Mouse (Mus musculus): ENCODE measurements at regions not wholly inside any gene's neighbourhood (a gene's known extent, or its start where the extent isn't known, plus 50 kb on each side); places are given as distances from the start of the nearest gene placed in this dataset.

DNA sequence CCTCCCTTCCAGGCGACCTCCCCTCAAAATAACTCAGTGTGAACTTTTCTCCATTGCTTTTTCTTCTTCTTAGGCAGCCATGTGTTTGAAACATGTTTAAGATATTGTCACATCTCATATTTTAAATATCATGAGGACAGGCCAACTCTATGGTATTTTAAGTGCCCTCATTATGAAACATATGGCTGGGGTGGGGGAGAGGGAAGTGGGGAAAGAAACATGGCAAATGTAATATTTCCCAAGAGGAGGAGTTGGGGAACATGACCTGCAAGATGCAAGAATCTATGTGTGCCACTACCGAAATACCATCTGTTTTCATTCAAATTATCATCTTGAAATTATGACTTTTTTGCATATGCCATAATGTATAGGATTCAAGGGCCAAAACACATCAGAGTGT lies 1095.5 kb downstream of the Agbl1 start:
- no peak overlapping the region for H3K4me3 ChIP-seq (ENCODE audit: low read length)
- WGBS, result 65% methylated on average over 2 of the region's 2 CpGs

DNA sequence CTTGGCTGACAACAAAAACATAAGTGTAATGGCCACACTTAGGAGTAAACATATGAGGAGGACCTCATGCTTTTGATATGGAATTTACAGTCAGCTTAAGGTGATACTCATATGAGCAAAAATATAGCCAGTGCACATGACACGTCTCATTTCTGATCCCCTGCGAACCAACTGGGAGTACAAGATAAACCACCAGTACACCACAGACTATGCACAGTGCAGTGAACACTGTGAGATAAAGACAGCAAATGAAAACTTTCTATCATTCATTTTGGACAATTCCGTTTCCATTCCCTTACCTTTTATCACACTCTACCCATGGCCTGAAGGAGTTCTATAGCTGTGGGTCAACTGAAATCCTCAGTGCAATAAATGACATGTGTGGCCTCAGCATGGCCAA lies 1097.1 kb downstream of the Agbl1 start:
- no peaks in the 10 kb centered on the region for H3K4me1 ChIP-seq (ENCODE audit: control insufficient read depth, insufficient read depth, low read length)
- no peak for ATAC-seq (replicated peaks; ENCODE audit: extremely low read depth, insufficient read depth, low FRiP score)
- WGBS, result 71% methylated on average over 3 of the region's 3 CpGs
- no peaks in the 10 kb centered on the region for H3K27me3 ChIP-seq (ENCODE audit: control insufficient read depth, insufficient read depth, low read length)
- no peak overlapping the region for H3K9ac ChIP-seq (ENCODE audit: low read length)
- no peak overlapping the region for H3K4me2 ChIP-seq (ENCODE audit: low read depth, low read length)
- no peak overlapping the region for H3K4me3 ChIP-seq (ENCODE audit: low read length)
- H3K9me3 ChIP-seq (replicated peaks; ENCODE audit: control insufficient read depth, low read length), result no peaks in the 10 kb centered on the region
- H3K27ac ChIP-seq (ENCODE audit: low read length), result no peak overlapping the region
- H3K36me3 ChIP-seq (ENCODE audit: control insufficient read depth, insufficient read depth), result no peaks in the 10 kb centered on the region

More for the DNA sequence above, 1095.5 kb downstream of the Agbl1 start:
- no peak for ATAC-seq (replicated peaks; ENCODE audit: extremely low read depth, insufficient read depth, low FRiP score)
- no peaks in the 10 kb centered on the region for H3K36me3 ChIP-seq (ENCODE audit: control insufficient read depth, insufficient read depth)
- H3K4me1 ChIP-seq (ENCODE audit: control insufficient read depth, insufficient read depth, low read length), result no peaks in the 10 kb centered on the region
- H3K9ac ChIP-seq (ENCODE audit: low read length), result no peak overlapping the region
- H3K27me3 ChIP-seq (ENCODE audit: control insufficient read depth, insufficient read depth, low read length), result no peaks in the 10 kb centered on the region
- H3K4me2 ChIP-seq (ENCODE audit: low read depth, low read length), result no peak overlapping the region
- H3K9me3 ChIP-seq (replicated peaks; ENCODE audit: control insufficient read depth, low read length), result no peaks in the 10 kb centered on the region
- no peak overlapping the region for H3K27ac ChIP-seq (ENCODE audit: low read length)

DNA sequence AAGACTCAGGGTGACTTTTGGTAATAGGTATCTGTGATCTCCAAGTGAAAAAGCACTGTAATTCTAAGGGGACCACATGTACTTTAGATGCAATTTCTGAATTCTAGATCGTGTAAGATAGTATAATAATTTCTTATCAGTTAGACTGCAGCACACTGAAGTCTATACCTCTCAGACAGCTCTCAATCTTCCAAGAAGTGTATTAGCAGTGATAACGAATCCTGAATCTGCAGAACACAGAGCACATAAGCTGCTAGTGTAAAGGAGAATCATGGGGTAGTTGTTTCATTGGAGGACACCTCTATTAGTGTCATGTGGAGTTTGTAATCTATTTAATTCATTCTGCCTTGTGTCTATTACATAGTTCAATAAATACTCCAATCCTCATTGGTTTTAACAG lies 1097.8 kb downstream of the Agbl1 start:
- H3K9ac ChIP-seq (ENCODE audit: low read length), result no peak overlapping the region
- no peaks in the 10 kb centered on the region for H3K9me3 ChIP-seq (replicated peaks; ENCODE audit: control insufficient read depth, low read length)
- no peak for ATAC-seq (replicated peaks; ENCODE audit: extremely low read depth, insufficient read depth, low FRiP score)
- H3K27me3 ChIP-seq (ENCODE audit: control insufficient read depth, insufficient read depth, low read length), result no peaks in the 10 kb centered on the region
- H3K4me3 ChIP-seq (ENCODE audit: low read length), result no peak overlapping the region
- 52% methylated on average over 2 of the region's 2 CpGs for WGBS
- H3K4me2 ChIP-seq (ENCODE audit: low read depth, low read length), result no peak overlapping the region
- no peaks in the 10 kb centered on the region for H3K36me3 ChIP-seq (ENCODE audit: control insufficient read depth, insufficient read depth)
- no peaks in the 10 kb centered on the region for H3K4me1 ChIP-seq (ENCODE audit: control insufficient read depth, insufficient read depth, low read length)
- H3K27ac ChIP-seq (ENCODE audit: low read length), result no peak overlapping the region

DNA sequence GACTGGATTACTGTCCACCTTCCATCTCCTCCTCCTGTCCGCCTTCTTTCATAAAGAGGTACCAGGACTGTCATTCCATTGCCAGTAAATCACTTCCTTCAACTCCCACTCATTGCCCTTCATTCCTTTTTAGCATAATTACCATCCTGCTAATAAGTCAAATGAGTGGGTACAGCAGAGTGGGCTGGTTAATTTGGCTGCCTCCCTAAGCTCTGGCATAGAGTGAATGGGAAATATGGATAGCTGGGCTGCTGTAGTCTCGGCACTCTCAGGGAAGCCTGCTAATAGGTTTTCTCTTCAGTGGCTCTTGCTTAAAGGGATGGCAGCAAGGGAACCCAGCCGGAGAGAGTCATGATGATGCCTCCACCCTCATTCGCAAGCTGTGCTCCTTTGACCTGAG lies 1108.9 kb downstream of the Agbl1 start:
- H3K4me1 ChIP-seq (ENCODE audit: control insufficient read depth, insufficient read depth, low read length), result no peaks in the 10 kb centered on the region
- no peaks in the 10 kb centered on the region for H3K27me3 ChIP-seq (ENCODE audit: control insufficient read depth, insufficient read depth, low read length)
- no peak overlapping the region for H3K9ac ChIP-seq (ENCODE audit: low read length)
- ATAC-seq (replicated peaks; ENCODE audit: extremely low read depth, insufficient read depth, low FRiP score), result no peak
- no peak overlapping the region for H3K27ac ChIP-seq (ENCODE audit: low read length)
- H3K36me3 ChIP-seq (ENCODE audit: control insufficient read depth, insufficient read depth), result no peaks in the 10 kb centered on the region
- no peaks in the 10 kb centered on the region for H3K9me3 ChIP-seq (replicated peaks; ENCODE audit: control insufficient read depth, low read length)
- H3K4me2 ChIP-seq (ENCODE audit: low read depth, low read length), result no peak overlapping the region
- 70% methylated on average over 4 of the region's 4 CpGs for WGBS
- no peak overlapping the region for H3K4me3 ChIP-seq (ENCODE audit: low read length)
